Mouse (Mus musculus) MEL (cell line): ENCODE results near the gene Vim.

Experiments
- CTCF ChIP-seq, 3 experiments: IDR thresholded peaks in 2 of 3; conservative IDR thresholded peaks in 1 of 3; 2 replicates each; pipeline ENCODE4 v1.5.1; 2011 to 2012; ENCODE audit warnings: low read length in 3 of 3, low read depth in 2 of 3, mild to moderate bottlenecking in 2 of 3, improper control_type of control experiment in 1 of 3, inconsistent platforms in 1 of 3, mixed read lengths in 1 of 3, moderate library complexity in 1 of 3; ENCODE audit not compliant: control insufficient read depth in 1 of 3, insufficient read depth in 1 of 3, poor library complexity in 1 of 3, severe bottlenecking in 1 of 3
- EP300 ChIP-seq, 2 experiments: IDR thresholded peaks; 2 replicates each; pipeline ENCODE4 v1.6.1; 2011; ENCODE audit warnings: improper control_type of control experiment in 2 of 2, low read length in 2 of 2, low read depth in 1 of 2, mild to moderate bottlenecking in 1 of 2
- GATA1 ChIP-seq: IDR thresholded peaks from 2 replicates; pipeline ENCODE4 v1.6.1; 2011; ENCODE audit warnings: low read depth, low read length, improper control_type of control experiment
- HCFC1 ChIP-seq: IDR thresholded peaks from 2 replicates; pipeline ENCODE4 v1.6.1; 2012; ENCODE audit warnings: low read depth, mild to moderate bottlenecking, inconsistent platforms, low read length, improper control_type of control experiment, moderate library complexity
- MAX ChIP-seq: IDR thresholded peaks from 2 replicates; pipeline ENCODE4 v1.6.1; 2011; ENCODE audit warnings: low read length, improper control_type of control experiment
- MYB ChIP-seq: IDR thresholded peaks from 2 replicates; pipeline ENCODE4 v1.6.1; 2011; ENCODE audit warnings: mild to moderate bottlenecking, low read depth, low read length, improper control_type of control experiment
- TAL1 ChIP-seq: IDR thresholded peaks from 2 replicates; pipeline ENCODE4 v1.6.1; 2012; ENCODE audit warnings: mild to moderate bottlenecking, inconsistent platforms, low read length, moderate library complexity, mixed read lengths
- USF2 ChIP-seq, 2 experiments: IDR thresholded peaks; 2 replicates each; pipeline ENCODE4 v1.6.1; 2011 to 2012; ENCODE audit warnings: improper control_type of control experiment in 2 of 2, low read length in 2 of 2, borderline replicate concordance in 1 of 2, inconsistent platforms in 1 of 2, low read depth in 1 of 2, mild to moderate bottlenecking in 1 of 2; ENCODE audit not compliant: insufficient read depth in 1 of 2
- ZKSCAN1 ChIP-seq: IDR thresholded peaks from 2 replicates; pipeline ENCODE4 v1.6.1; 2012; ENCODE audit warnings: low read depth, mild to moderate bottlenecking, inconsistent platforms, low read length, improper control_type of control experiment, moderate library complexity

DNA sequence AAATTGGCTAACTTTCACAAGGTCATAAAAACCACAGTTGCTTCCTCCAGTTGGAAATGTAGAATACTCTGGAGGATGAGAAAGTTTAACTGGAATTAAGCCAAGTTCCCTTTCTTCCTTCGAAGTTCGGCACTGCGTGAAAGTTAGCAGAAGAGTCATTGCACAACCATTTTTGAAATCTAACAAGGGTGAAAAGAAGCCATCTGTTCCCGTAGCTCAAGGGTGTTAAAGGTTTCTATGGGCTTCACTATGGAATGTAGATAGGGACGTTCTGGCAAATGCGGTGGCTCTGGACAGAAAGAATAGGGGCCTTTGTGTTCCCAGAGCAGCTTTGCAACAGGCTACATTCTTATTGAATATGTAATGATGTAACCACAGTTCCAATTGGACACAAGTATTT lies 2.2 kb downstream of the Vim start:
- TF ChIP-seq HCFC1 = no peak
- no peak for TF ChIP-seq EP300 (IDR thresholded peaks at IDR 0.05; ENCODE audit: low read depth in 1 of 2, low read length in 2 of 2)
- no peak for TF ChIP-seq MYB
- TF ChIP-seq TAL1 = no peak
- TF ChIP-seq ZKSCAN1 = no peak
- TF ChIP-seq USF2 (IDR thresholded peaks at IDR 0.05; ENCODE audit: borderline replicate concordance in 1 of 2, insufficient read depth in 1 of 2, low read depth in 1 of 2, low read length in 2 of 2) = no peak
- no peak for TF ChIP-seq MAX
- 0 out of 6 replicates have a peak, but pooled peaks of 1 of the 3 experiments have one; percentile 2 for TF ChIP-seq CTCF (IDR thresholded peaks at IDR 0.05 in 2 of 3, conservative IDR thresholded peaks at IDR 0.05 in 1 of 3; ENCODE audit: control insufficient read depth in 1 of 3, insufficient read depth in 1 of 3, low read depth in 2 of 3, low read length in 3 of 3, poor library complexity in 1 of 3, severe bottlenecking in 1 of 3)
- no peak for TF ChIP-seq GATA1
